Mouse (Mus musculus) thymus, adult 18-20 months (tissue): Measurements from ENCODE around the gene Srd5a3.

ENCODE experiments used
- DNase-seq, 2 experiments: peaks; one replicate each; pipeline ENCODE4 v3.0.0; 2022; ENCODE audit warnings: mixed read lengths in 2 of 2

Srd5a3 gene

DNA sequence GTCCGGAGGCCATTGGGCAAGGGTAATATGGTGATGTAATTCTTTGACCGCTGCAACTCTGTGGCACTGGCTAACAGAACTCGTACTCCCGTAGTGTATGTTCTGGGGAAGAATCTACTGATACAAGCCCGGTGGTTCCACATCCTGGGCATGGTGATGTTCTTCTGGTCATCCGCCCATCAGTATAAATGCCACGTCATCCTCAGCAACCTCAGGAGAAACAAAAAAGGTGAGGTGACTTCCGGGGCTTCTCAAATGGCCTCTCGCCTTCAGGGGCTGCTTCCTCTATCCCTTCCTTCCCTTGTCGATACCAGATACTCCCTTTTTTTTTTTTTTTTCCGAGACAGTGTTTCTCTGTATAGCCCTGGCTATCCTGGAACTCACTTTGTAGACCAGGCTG is 13.4 kb downstream of the Srd5a3 start:
- no peak for DNase-seq

DNA sequence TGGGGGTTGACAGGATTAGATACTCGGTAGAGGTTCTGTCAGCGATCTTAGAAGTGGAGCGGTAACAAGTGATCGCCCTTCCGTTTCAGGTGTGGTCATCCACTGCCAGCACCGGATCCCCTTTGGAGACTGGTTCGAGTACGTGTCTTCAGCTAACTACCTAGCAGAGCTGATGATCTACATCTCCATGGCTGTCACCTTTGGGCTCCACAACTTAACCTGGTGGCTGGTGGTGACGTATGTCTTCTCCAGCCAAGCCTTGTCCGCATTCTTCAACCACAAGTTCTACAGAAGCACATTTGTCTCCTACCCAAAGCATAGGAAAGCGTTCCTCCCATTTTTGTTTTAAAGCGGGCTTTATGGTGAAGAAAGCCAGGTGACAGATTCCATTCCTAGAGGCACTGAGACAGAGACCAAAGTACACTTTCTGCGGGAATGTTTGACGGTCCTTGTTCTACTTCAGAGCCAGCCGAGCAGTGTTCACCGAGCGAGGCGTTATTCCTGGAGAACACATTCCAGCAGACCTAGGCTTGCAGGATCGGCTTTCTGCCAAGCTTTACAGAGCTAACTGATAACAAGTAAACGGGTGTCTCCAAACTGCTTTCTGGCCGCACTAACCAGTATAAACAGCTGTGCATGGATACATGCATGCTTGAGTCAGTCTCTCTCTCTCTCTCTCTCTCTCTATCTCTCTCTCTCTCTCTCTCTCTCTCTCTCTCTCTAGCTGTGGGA is 14.5 kb downstream of the Srd5a3 start:
- DNase-seq, result no peak

DNA sequence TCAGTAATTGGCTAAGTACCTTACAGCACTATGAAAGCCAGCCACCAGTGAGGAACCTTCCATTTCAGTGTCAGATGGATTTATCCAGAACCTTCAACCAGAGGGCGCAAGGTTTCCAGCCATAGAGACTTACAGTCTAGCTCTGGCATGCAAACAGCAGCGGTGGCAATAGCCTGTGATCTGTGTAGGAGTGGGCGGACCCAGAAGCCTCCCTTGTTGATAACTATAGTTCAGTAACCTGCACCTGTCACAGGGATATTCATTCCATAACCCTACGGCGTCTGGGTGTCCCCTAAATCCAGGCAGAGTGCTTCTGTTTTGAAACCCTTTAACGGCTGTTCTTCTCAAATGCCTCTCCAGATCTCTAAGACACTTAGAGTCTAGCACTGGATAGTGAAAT is 19.5 kb downstream of the Srd5a3 start:
- no peak for DNase-seq

DNA sequence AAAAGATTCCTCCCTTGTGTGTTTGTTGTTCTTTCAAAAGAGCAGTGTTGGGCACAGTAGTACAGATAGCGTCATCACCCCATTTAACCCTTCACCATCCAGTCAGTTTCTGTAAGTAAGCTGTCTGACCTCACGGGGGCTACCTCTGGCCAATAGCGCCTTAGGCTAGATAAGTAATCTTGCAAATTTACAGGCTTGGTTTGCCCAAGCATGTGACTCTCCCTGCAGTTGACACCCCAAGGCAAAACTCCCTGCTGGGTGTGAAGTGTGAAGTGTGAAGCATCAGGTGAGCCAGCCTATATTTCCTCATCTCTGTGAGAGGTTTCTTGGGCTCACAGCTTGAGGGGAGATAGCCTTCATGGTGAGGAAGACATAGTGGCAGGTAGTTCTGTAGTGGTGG is 20.0 kb downstream of the Srd5a3 start:
- no peak for DNase-seq

DNA sequence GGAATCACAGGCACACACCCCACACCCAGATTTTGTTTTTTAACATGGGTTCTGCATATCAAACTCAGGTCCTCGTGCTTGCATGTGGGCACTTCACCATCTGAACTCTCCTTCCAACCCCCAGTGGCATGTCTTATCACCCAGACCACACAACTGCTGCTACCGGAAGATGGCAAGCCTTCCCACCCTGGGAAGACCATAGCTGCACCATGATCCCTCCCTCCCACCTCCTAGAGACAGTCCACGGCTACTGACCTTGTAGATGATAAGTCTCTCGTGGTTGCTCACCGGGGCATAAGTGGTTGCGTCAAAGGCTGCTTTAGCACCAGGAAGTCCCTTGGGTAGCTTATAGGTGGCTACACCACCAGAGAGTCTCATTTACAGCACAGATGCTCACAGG is 21.4 kb downstream of the Srd5a3 start:
- DNase-seq, result no peak

DNA sequence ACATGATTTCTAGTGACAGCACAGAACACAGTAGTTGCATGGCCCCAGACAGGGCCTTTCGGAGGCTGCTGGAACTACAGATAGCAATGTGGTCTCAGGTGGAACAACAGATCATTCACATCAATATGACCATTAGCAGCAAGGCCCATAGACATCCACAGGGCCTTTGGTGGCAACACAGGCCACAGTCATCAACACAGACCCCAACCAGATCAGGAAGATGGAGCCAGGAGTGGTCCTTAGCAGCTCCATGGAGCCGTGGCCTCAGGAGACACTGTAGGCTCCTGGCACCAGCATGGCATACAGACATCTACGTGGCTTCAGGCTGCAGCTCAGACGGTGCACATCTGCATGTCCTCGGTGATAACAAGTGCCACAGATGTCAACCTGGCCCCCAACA is 22.9 kb downstream of the Srd5a3 start:
- DNase-seq, result no peak

DNA sequence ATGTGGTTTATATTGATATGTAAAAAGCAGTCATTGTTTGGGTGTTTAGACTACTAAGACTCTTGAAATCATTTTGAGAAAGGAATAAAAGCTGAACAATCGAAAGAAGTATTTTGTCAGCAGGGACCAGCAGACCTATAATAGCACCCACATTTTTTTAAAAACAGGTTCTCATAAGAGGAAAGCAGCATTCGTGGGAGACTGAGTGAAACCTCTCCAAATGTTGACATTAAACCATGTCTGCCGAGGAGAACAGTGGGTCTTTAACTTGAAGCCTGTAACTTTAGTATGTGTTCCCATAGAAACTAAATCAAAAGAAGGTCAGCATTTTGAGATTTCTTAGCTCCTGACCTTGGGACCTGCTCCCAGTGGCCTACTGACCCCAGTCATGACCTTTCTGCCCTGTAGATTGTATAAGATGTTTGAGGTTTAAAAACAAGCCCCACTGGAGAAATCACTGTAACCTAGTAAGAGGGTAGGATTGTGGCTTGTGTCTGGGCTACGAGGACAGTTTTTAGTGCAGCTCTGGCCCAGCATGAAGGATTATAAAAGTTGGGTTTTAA is 23.8 kb downstream of the Srd5a3 start:
- no peak for DNase-seq

DNA sequence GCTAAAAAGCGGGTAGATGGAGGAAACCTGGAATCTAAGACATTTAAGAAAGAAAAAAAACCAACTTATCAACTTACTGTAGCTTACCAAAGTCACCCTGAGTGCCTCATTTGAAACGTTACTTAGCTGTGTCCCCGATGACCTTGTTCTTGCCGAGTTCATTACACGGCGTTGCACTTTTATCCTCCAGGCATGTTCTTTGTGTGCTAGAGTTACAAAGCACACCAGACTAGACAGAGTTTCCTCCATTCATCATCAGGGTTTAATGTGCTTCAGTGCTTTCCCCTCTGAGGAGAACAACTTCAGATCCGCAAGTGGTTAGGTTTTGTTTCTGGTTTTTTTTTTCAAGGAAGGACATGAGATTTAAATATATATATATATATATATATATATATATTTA is 24.8 kb downstream of the Srd5a3 start:
- DNase-seq, result no peak

DNA sequence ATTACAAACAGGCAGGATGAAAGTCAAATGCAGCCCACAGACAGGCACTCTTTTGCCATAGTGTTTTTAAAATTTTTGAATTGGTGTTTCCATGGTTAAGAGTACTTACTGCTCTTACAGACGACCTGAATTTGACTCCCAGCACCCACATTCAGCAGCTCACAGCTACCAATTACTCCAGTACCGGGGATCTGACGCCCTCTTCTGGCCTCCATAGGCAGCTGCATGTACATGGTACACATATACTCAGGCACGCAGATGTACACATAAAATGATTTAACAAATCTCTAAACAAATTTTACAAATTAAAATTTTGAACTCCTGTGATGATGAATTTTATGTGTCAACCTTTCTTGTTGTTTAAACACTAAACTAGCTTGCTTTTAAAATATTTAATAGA is 30.5 kb downstream of the Srd5a3 start:
- no peak for DNase-seq

DNA sequence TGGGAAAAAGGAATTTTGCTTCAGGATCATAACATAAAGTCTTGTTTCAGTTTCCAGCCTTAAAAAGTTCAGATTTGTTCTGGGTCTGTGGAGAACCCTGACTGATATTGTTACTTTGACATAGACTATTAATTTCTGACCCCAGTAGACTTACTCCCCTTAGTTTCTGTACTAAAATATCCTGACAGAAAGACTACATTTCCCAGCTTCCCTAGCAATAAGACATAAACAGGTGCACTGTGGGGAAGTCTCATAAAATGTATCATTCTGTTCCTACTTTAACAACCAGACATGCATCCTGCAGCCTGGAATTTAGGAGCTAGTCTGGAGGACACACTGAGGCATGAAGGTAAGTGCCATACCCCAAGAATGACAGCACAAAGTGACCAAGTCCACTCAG is 31.0 kb downstream of the Srd5a3 start:
- DNase-seq, result no peak

DNA sequence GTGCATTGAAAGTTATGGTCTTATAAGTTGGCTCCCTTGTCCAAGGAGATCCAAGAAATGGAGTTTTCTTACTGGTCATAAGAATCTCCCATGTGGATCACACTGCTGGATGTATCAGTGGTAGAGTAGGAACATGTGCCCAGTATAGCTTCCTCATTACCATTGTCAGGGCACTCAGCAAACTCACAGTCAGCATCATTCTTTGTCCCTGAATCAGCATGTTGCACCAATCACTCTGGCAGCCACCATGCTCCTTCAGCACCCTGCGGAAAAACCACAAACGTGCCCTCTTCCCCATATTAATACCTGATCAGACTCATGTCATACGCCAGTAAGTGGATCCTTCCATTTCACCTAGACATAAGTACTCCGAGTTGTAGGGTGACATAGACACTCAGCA is 35.0 kb downstream of the Srd5a3 start:
- no peak for DNase-seq

DNA sequence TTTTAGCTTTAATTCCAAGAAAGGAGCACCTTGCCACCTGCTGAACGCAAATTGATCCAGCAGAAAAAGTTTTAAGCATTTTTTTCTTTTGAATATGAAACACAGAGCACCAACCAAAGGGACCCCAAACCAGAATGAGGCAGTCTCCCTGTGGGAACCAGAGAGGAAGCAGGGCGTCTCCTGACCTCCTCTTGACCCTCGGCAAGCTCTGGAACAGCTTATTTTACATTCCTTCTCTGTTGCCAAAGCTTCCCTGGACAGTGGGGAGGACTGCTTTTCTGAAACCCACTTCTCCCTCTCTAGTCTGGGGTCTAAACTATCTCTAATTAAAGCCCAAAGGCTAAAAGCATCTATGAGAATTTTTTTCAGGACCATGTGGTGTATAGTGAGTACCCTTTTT is 36.3 kb downstream of the Srd5a3 start:
- no peak for DNase-seq

DNA sequence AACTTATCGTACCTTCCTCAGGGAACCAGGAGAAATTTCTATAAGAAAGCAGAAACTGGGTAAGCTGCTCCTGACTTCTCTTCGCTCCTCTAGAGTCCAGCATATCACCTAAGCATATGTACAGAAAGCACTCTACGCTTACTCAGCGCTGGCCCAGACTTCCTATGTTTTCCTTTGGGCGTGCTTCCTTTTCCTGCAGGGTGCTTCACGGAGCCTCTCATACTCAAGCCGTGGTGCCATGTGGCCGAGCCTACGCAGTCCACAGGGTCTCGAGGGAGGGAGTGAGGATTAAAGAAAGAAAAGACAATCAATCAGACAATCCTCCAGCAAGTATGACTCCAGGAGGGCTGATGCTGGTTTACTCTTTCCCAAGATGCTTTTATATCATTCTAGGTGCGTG is 36.8 kb downstream of the Srd5a3 start:
- DNase-seq, result no peak

DNA sequence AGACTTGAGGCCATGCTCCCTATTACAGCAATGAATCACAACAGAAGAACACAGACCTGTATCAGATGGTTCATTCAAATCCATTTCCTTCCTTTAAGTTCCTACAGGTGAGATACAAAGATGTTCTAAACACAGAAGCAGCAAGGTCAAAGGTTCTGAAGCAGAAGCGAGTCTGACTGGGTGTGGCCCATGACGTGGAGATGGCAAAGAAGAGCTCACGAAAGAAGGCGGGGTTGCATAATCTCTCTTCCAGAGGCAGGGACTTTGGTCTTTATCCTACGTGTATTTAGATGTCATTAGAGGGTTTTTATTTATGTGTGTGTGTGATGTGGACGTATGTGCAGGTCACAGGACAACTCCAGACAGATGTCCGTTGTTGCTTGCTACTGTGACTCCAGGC is 37.6 kb downstream of the Srd5a3 start:
- DNase-seq, result no peak

DNA sequence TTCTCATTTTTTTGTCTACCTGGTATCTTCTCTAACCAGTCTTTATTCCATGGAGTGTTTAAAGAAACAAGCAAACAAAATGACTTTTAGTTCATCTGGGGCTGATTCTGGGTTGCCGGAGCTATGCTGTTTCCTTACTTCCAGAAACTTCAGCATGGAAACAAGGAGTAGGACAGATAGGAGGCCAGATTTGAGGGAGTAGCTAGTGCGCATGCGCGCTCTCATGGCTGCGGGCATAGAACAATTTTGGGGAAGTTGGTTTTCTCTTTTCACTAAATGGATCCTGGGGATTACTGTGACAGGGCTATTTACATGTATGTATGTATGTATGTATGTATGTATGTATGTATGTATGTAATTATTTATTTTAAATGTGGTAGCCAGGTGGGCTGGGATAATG is 39.1 kb downstream of the Srd5a3 start:
- no peak for DNase-seq

DNA sequence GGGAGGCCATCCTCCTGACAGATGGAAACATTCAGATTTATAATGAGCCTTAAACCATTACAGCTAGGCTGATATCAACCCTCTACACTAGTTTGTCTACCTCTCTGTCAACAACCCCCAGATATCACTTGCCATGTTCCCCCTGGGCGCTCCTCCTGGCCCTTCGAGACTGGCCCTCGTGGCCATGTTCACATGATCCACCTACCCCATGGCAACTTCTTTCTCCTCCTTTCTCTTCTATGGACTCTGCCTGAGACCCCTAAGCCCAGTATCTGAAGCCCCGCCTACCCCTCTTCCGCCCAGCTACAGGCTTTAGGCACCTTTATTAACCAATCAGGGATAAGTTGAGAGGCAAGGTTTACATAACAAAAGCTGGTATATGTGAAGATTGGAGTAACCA is 39.7 kb downstream of the Srd5a3 start:
- DNase-seq, result no peak

DNA sequence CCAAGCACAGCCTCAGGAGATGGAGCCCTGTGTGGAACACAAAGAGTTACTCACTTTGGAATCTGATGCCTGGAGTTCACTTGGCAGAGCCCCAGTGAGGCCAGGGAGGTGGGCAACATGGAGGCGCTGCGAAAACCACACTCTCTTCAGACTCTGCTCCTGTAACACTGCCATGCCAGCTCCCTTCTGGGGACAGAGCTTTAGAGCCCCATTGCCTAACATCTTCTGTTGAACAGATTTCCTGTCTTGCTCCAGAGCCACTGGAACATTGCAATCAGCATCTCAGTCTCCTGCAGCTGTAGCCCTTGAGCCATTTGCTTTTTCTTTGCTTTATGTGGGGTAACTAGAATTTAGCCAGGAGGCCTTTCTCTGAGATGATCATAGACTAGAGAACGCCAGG is 42.3 kb downstream of the Srd5a3 start:
- DNase-seq, result no peak

DNA sequence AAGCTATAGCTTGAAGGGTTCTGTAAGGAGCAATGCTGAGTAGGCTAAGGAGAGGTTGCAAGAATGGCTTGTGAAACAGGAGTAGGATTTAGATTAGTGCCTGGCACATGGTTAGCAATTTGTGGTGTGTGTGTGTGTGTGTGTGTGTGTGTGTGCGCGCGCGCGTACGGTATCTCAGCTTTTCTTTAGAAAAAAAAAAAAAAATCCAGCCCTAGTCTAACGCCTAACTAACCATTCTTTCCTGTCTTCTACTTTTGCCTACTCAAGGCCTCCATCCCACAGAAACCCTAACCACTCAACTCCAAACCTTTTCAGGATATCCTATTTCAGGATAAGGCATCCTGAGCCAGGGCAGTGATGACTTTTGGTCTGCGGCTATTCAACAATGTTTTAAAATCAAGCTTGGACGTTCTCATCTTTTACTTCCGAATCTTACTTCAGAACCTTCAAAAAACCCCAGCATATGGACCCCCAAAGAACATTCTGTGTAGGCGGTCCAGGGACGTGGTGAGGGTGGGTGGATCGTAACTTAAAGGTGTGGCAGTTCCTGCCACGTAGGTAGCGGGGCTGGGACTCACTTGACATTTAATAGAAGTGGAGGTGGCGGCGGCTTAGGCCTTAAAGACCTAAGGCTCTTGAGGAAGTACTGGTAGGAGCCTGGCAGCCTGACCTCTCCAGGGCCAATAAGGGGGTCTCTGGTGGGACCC is 43.1 kb downstream of the Srd5a3 start:
- DNase-seq, result no peak

DNA sequence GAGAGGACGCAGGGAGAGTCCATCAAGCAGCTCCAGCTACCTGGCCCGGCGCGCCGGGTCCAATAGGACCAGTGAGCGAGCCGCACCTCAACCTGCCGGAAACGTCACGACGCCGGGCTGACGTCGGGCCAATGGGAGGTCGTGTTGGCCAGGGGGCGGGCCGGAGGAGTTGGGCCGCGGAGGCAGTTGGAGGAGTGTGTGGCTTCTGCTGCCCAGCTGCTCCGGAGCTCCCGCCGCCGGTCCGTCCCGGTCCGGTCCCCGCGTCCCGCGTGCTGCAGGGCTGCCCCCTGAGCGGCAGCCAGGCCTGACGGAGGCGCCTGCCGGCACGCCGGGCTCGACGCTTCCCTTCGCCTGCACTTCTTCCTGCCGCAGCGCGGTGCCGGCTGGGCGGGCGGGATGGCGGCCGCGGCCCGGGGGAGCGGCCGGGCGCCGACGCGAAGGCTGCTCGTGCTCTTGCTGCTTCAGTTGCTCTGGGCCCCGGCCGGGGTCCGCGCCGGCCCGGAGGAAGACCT is 43.7 kb downstream of the Srd5a3 start, which contains the start of gene Tmem165:
Gene Tmem165 (plus strand): TSS at position 131 of the 512 bp plus-strand sequence.
- peak; percentile 86 to 87 for DNase-seq

DNA sequence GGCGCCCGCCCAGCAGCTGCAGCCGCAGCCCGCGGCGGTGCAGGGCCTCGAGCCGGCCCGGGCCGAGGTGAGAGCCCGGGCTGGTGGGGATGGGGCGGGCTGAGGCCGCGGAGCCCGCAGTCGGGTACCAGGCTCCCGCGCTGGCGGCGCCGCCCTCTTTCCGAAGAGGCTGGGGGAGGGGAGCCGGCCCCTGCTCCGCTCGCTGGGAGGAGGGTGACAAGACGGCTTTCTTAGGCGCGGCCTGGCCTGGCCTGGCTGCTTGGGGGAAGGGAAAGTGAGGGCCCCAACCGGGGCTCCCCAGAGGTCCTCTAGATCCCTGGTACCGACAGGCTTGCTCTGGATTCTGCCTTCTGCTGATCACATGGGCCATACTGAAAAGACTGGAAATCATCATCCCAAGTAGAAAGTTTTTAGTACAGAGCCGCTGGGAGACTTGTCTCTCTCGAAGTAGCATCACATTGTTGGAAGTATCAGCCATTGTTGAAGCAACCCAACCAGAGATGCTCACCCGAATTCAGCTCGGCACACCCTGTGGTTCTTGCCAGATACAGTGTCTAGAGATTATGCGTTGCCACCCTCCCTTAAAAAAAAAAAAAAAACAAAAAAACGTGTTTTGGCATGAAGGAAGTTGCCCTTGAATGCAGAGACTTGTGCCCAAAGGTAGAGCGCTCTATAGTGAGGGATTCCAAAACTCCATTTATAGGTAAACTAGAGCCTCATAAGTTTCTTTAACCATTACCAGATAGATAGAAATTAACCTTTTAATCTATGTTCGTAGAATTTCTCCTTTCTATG is 44.4 kb downstream of the Srd5a3 start:
- DNase-seq, result peak; percentile 61 to 64

DNA sequence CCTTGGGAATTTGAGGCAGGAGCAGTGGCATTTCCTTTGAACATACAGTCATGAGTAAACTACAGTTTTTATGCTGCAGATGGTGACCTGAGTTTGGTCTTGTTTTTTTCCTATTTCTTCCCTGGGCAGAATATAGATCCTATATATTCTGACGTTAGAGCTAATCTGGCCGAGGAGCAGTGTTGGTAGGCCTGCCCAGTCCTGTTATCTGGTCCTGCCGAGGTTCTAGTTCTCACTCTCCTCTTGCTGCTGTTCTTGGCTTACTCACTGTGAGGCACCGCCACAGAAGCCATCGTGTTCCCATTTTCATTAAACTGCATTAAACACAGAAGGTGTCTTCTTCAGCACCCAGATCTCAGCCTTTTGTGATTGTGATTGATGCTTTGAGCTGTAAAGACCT is 47.8 kb downstream of the Srd5a3 start:
- no peak for DNase-seq

DNA sequence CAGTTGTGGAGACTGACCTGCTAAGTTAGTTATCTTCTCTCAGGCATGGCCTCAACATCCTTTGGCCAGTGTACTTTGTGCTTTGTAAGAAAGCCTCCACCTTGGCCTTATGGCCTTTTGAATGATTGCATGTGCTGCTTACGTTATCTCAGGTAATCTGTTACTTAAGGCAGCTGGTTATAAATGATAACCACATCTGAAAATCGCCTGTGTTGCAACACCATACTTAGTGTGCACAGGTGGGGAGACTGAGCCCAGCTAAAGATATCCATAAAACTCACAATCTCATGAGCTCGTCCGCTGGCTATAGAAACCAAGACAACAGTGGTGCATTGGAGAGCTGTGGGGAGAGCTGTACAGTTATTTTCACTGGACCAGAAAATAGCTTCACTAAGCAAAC is 50.5 kb downstream of the Srd5a3 start:
- no peak for DNase-seq

DNA sequence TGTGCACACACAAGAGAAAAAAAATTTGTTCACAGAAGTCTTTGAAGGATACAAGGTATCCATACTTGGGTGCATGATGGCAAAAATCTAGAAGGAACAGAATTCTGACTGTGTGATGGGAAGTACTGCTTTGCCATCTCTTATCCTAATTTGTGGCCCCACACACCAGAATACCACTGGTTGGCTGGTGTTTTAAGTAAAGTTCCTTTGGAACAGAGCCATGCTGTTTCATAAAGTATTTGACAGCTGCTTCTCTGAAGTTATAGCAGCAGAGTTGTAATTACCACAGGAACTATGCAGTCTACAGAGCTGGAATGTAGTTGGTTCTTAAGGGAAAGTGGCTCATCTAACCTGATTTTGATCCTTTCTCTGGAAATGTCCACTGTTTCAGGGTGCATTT is 53.0 kb downstream of the Srd5a3 start:
- no peak for DNase-seq
